Mouse (Mus musculus): ENCODE results near the gene Chd3. TPM values are rescaled to one million over a fixed set of nuclear protein-coding genes. Genes with fewer than 3 reads are reported as not detected.
"Not testable (repeated sequence)": the region's sequence is repeated elsewhere in the genome, so short reads cannot be mapped to it uniquely, and the experiment has no call there.

Chd3 gene
- total RNA-seq, 2 experiments from 2014 or later = 504 to 538 TPM

GRCm38 (mm10) chr11:69406867-69407723 lies 37.9 kb upstream of the Chd3 start:
- DNase-seq (ENCODE audit: extremely low spot score in 1 of 2, low spot score in 1 of 2) = no peak

GRCm38 (mm10) chr11:69406282-69406681 lies 37.1 kb upstream of the Chd3 start:
- no peak for DNase-seq (ENCODE audit: extremely low spot score in 1 of 2, low spot score in 1 of 2)

- no peak for DNase-seq (ENCODE audit: extremely low spot score in 1 of 2, low spot score in 1 of 2)
These were observed 36.4 kb upstream of the Chd3 start for GRCm38 (mm10) chr11:69405397-69406200.

GRCm38 (mm10) chr11:69404595-69405396 lies 35.6 kb upstream of the Chd3 start:
- no peak for DNase-seq (ENCODE audit: extremely low spot score in 1 of 2, low spot score in 1 of 2)

GRCm38 (mm10) chr11:69403691-69404594 lies 34.7 kb upstream of the Chd3 start:
- DNase-seq (ENCODE audit: extremely low spot score in 1 of 2, low spot score in 1 of 2) = peak in 1 of 2 experiments; percentile 8

GRCm38 (mm10) chr11:69401987-69402386 lies 32.8 kb upstream of the Chd3 start:
- DNase-seq (ENCODE audit: extremely low spot score in 1 of 2, low spot score in 1 of 2) = peak in 1 of 2 experiments; percentile 7

GRCm38 (mm10) chr11:69401210-69401637 lies 32.0 kb upstream of the Chd3 start:
- DNase-seq (ENCODE audit: extremely low spot score in 1 of 2, low spot score in 1 of 2) = peak; percentile 68 to 77

GRCm38 (mm10) chr11:69400083-69400850 lies 31.1 kb upstream of the Chd3 start:
- DNase-seq (ENCODE audit: extremely low spot score in 1 of 2, low spot score in 1 of 2) = peak in 1 of 2 experiments; percentile 14

- peak in 1 of 2 experiments; percentile 21 for DNase-seq (ENCODE audit: extremely low spot score in 1 of 2, low spot score in 1 of 2)
These were observed 30.2 kb upstream of the Chd3 start for GRCm38 (mm10) chr11:69399201-69400082.

GRCm38 (mm10) chr11:69398486-69399200 lies 29.4 kb upstream of the Chd3 start:
- DNase-seq (ENCODE audit: extremely low spot score in 1 of 2, low spot score in 1 of 2) = no peak

- DNase-seq (ENCODE audit: extremely low spot score in 1 of 2, low spot score in 1 of 2) = no peak
These were observed 28.9 kb upstream of the Chd3 start, which contains the start of gene Tmem88 for GRCm38 (mm10) chr11:69398059-69398458. Gene Tmem88 (minus strand): TSS chr11:69398234.

- peak; percentile 30 to 35 for DNase-seq (ENCODE audit: extremely low spot score in 1 of 2, low spot score in 1 of 2)
These were observed 28.4 kb upstream of the Chd3 start for GRCm38 (mm10) chr11:69397581-69398057.

GRCm38 (mm10) chr11:69396772-69397171 lies 27.6 kb upstream of the Chd3 start:
- DNase-seq (ENCODE audit: extremely low spot score in 1 of 2, low spot score in 1 of 2) = no peak

- DNase-seq (ENCODE audit: extremely low spot score in 1 of 2, low spot score in 1 of 2) = peak; percentile 77 to 97
These were observed 26.6 kb upstream of the Chd3 start for GRCm38 (mm10) chr11:69395634-69396373.

- DNase-seq (ENCODE audit: extremely low spot score in 1 of 2, low spot score in 1 of 2) = peak; percentile 73 to 74
These were observed 26.0 kb upstream of the Chd3 start, which contains the start of the genes Naa38 and Cyb5d1 for GRCm38 (mm10) chr11:69395235-69395633. Gene Naa38 (plus strand): TSS chr11:69395487. Gene Cyb5d1 (minus strand): TSS chr11:69395631.

GRCm38 (mm10) chr11:69394591-69395167 lies 25.5 kb upstream of the Chd3 start:
- not testable (repeated sequence) for DNase-seq (ENCODE audit: extremely low spot score in 1 of 2, low spot score in 1 of 2)

Measured in layer of hippocampus, postnatal 25 days (tissue).